12 mouse cellular contexts compared by ENCODE assay signal in genomic region chr7:79386422-79387133, GRCm38 (mm10). TPM values are rescaled to one million over a fixed set of nuclear protein-coding genes. Genes with fewer than 3 reads are reported as not detected.
DNase-seq lines count a peak whose midpoint lies in the region; ATAC-seq and TF ChIP-seq lines count a peak whose summit lies in the region.
"Had no signal": no experiment of that assay in that cellular context is flagged by ENCODE, and none has a peak within 500 bp of the region (broad histone marks: within the 10 kb centered on the region; RNA-seq: fewer than 3 reads in every experiment).

Gene Rlbp1, minus strand, starts transcription at chr7:79387048.

- H3K4me2 ChIP-seq in forebrain, postnatal 0 days (ENCODE audit: low read depth) = peak within 1 kb of the TSS; percentile 35
- H3K4me2 ChIP-seq in limb, embryonic 12.5 days = no peak within 1 kb of the TSS
- H3K4me2 ChIP-seq in kidney, embryonic 14.5 days (replicated peaks; ENCODE audit: low read depth, low read length) = no peak within 1 kb of the TSS
- no peak within 1 kb of the TSS for H3K4me2 ChIP-seq in intestine, embryonic 15.5 days (replicated peaks)
- H3K4me2 ChIP-seq: kidney, embryonic 15.5 days had no signal

- H3K4me1 ChIP-seq in forebrain, postnatal 0 days (ENCODE audit: insufficient read depth) = no peaks in the 10 kb centered on the region
- H3K4me1 ChIP-seq in limb, embryonic 12.5 days (replicated peaks) = peaks cover 15% of the 10 kb centered on the region
- H3K4me1 ChIP-seq in kidney, embryonic 14.5 days (ENCODE audit: control insufficient read depth, insufficient read depth, low read length) = peaks cover 3% of the 10 kb centered on the region; the same call in 1 of the 2 replicates
- no peaks in the 10 kb centered on the region for H3K4me1 ChIP-seq in intestine, embryonic 15.5 days (replicated peaks)

- no peaks in the 10 kb centered on the region for H3K27me3 ChIP-seq in forebrain, postnatal 0 days (ENCODE audit: insufficient read depth, low read length)
- no peaks in the 10 kb centered on the region for H3K27me3 ChIP-seq in limb, embryonic 12.5 days
- no peaks in the 10 kb centered on the region for H3K27me3 ChIP-seq in kidney, embryonic 14.5 days (ENCODE audit: control insufficient read depth, insufficient read depth, low read length)
- no peaks in the 10 kb centered on the region for H3K27me3 ChIP-seq in intestine, embryonic 15.5 days (replicated peaks)
- H3K27me3 ChIP-seq: kidney, embryonic 15.5 days had no signal

- ATAC-seq in forebrain, postnatal 0 days = peak; percentile 89
- no peak for ATAC-seq in limb, embryonic 12.5 days (ENCODE audit: insufficient number of reproducible peaks, insufficient read depth, low FRiP score, low TSS enrichment, low read depth)
- ATAC-seq in kidney, embryonic 14.5 days (ENCODE audit: low FRiP score, low TSS enrichment) = no peak
- no peak for ATAC-seq in intestine, embryonic 15.5 days

- peak within 1 kb of the TSS; percentile 18 for H3K4me3 ChIP-seq in forebrain, postnatal 0 days (ENCODE audit: low read depth, low read length)
- H3K4me3 ChIP-seq in limb, embryonic 12.5 days (replicated peaks) = no peak within 1 kb of the TSS
- no peak within 1 kb of the TSS for H3K4me3 ChIP-seq in kidney, embryonic 14.5 days (ENCODE audit: low read length)
- H3K4me3 ChIP-seq in intestine, embryonic 15.5 days (replicated peaks) = no peak within 1 kb of the TSS
- H3K4me3 ChIP-seq: kidney, embryonic 15.5 days had no signal

- peak; percentile 24 for DNase-seq in right cerebral cortex, adult 18-20 months
- DNase-seq in right cerebral cortex, postnatal 36 days (ENCODE audit: low spot score in 2 of 2) = no peak
- peak; percentile 76 for DNase-seq in forebrain, postnatal 0 days
- DNase-seq in right cerebral cortex, postnatal 4 days = peak; percentile 67
- DNase-seq in cerebellum, adult 9-10 months = no peak
- DNase-seq: spleen, adult 18-20 months had no signal

- no peaks in the 10 kb centered on the region for H3K36me3 ChIP-seq in forebrain, postnatal 0 days (ENCODE audit: insufficient read depth)
- H3K36me3 ChIP-seq in limb, embryonic 12.5 days = no peaks in the 10 kb centered on the region
- no peaks in the 10 kb centered on the region for H3K36me3 ChIP-seq in kidney, embryonic 14.5 days (ENCODE audit: control insufficient read depth, insufficient read depth, low read length)
- H3K36me3 ChIP-seq in intestine, embryonic 15.5 days = no peaks in the 10 kb centered on the region
- H3K36me3 ChIP-seq: kidney, embryonic 15.5 days had no signal

- WGBS in forebrain, postnatal 0 days = 30% methylated on average over 16 of the region's 16 CpGs
- WGBS in limb, embryonic 12.5 days = 71% methylated on average over 16 of the region's 16 CpGs
- 71% methylated on average over 16 of the region's 16 CpGs for whole genome bisulfite sequencing in kidney, embryonic 14.5 days
- 74% methylated on average over 16 of the region's 16 CpGs for WGBS in intestine, embryonic 15.5 days

- H3K9ac ChIP-seq in forebrain, postnatal 0 days = peak within 1 kb of the TSS; percentile 39
- H3K9ac ChIP-seq in limb, embryonic 12.5 days (replicated peaks) = no peak within 1 kb of the TSS
- no peak within 1 kb of the TSS for H3K9ac ChIP-seq in kidney, embryonic 14.5 days (ENCODE audit: low read depth, low read length)
- no peak within 1 kb of the TSS for H3K9ac ChIP-seq in intestine, embryonic 15.5 days
- H3K9ac ChIP-seq: kidney, embryonic 15.5 days had no signal

- peak within 1 kb of the TSS; percentile 70 for H3K27ac ChIP-seq in forebrain, postnatal 0 days (ENCODE audit: low read depth, low read length)
- peak within 1 kb of the TSS; percentile 59 for H3K27ac ChIP-seq in limb, embryonic 12.5 days
- H3K27ac ChIP-seq in kidney, embryonic 14.5 days (ENCODE audit: low read depth, low read length) = no peak within 1 kb of the TSS
- no peak within 1 kb of the TSS for H3K27ac ChIP-seq in intestine, embryonic 15.5 days
- H3K27ac ChIP-seq: kidney, embryonic 15.5 days; macrophage had no signal

- TF ChIP-seq CTCF in forebrain, postnatal 0 days (IDR thresholded peaks at IDR 0.05; ENCODE audit: low read depth) = no peak

- H3K9me3 ChIP-seq in forebrain, postnatal 0 days (ENCODE audit: low read length) = no peaks in the 10 kb centered on the region
- no peaks in the 10 kb centered on the region for H3K9me3 ChIP-seq in limb, embryonic 12.5 days
- H3K9me3 ChIP-seq in kidney, embryonic 14.5 days (ENCODE audit: control insufficient read depth, low read length) = no peaks in the 10 kb centered on the region
- H3K9me3 ChIP-seq in intestine, embryonic 15.5 days = no peaks in the 10 kb centered on the region
- H3K9me3 ChIP-seq: kidney, embryonic 15.5 days had no signal

RNA-seq across cellular contexts. Expression of gene Rlbp1, which starts in this region (rescaled TPM):
- 46.2 and 54.9 TPM in 2 replicates for total RNA-seq in forebrain, postnatal 0 days (2014; rRNA removed)
- 41.0 and 52.3 TPM in 2 replicates for polyA plus RNA-seq in forebrain, postnatal 0 days (2015; fragmentation: Nextera tagmentation; extraction: Ambion mirVana)
- polyA plus RNA-seq in limb, embryonic 12.5 days (2016; fragmentation: Nextera tagmentation; extraction: Ambion mirVana) = 0.59 and 0.64 TPM in 2 replicates
- polyA plus RNA-seq in kidney, embryonic 14.5 days (2014; fragmentation: Nextera tagmentation; extraction: Ambion mirVana) = 0.37 and 0.70 TPM in 2 replicates
- polyA plus RNA-seq in intestine, embryonic 15.5 days (2015; fragmentation: Nextera tagmentation; extraction: Ambion mirVana) = 0.24 and 0.29 TPM in 2 replicates
- total RNA-seq: common myeloid progenitor, adult 5-6 weeks had no signal
- polyA plus RNA-seq: macrophage had no signal

Comparison
In these comparisons a context has a peak if more than half of its experiments do, and no peak if none do; other contexts are left out.
1. RNA of gene Rlbp1 (polyA plus RNA-seq): 41.0 to 52.3 TPM in forebrain, postnatal 0 days; 0.37 to 0.70 TPM in kidney, embryonic 14.5 days, 0.59 to 0.64 TPM in limb, embryonic 12.5 days and 0.24 to 0.29 TPM in intestine, embryonic 15.5 days; every median in the first group is over 10 times any median in the second.
2. DNase-seq: peak in right cerebral cortex, adult 18-20 months (single experiment), forebrain, postnatal 0 days (single experiment) and right cerebral cortex, postnatal 4 days (single experiment); none in right cerebral cortex, postnatal 36 days (0 of 2) and cerebellum, adult 9-10 months (single experiment).
3. H3K27ac ChIP-seq: peak in forebrain, postnatal 0 days (single experiment) and limb, embryonic 12.5 days (single experiment); none in kidney, embryonic 14.5 days (single experiment) and intestine, embryonic 15.5 days (single experiment).